Mouse (Mus musculus) layer of hippocampus, postnatal 36 days (tissue): ENCODE measurements at regions not wholly inside any gene's neighbourhood (a gene's known extent, or its start where the extent isn't known, plus 50 kb on each side); places are given as distances from the start of the nearest gene placed in this dataset.

ENCODE experiments used
- DNase-seq, 2 experiments: peaks; one replicate each; pipeline ENCODE4 v3.0.0; 2022

GRCm38 (mm10) chr12:15961834-15962233 lies 145.1 kb upstream of the Trib2 start:
- no peak for DNase-seq

GRCm38 (mm10) chr12:15937443-15938237 lies 120.9 kb upstream of the Trib2 start:
- no peak for DNase-seq

- no peak for DNase-seq
These were observed 115.3 kb upstream of the Trib2 start for GRCm38 (mm10) chr12:15932067-15932466.

- no peak for DNase-seq
These were observed 114.8 kb upstream of the Trib2 start for GRCm38 (mm10) chr12:15931535-15931934.

GRCm38 (mm10) chr12:15930155-15930554 lies 113.4 kb upstream of the Trib2 start:
- DNase-seq, result no peak

- DNase-seq, result no peak
These were observed 112.8 kb upstream of the Trib2 start for GRCm38 (mm10) chr12:15929541-15929940.

- no peak for DNase-seq
These were observed 101.6 kb upstream of the Trib2 start for GRCm38 (mm10) chr12:15918291-15918690.

GRCm38 (mm10) chr12:15912959-15913358 lies 96.2 kb upstream of the Trib2 start:
- DNase-seq, result no peak

- DNase-seq, result no peak
These were observed 95.8 kb upstream of the Trib2 start for GRCm38 (mm10) chr12:15912491-15912890.

- no peak for DNase-seq
These were observed 94.7 kb upstream of the Trib2 start for GRCm38 (mm10) chr12:15911254-15911991.

GRCm38 (mm10) chr12:15897539-15897938 lies 80.8 kb upstream of the Trib2 start:
- DNase-seq, result no peak

GRCm38 (mm10) chr12:15896511-15896910 lies 79.8 kb upstream of the Trib2 start:
- DNase-seq, result peak in 1 of 2 experiments; percentile 11

GRCm38 (mm10) chr12:15895215-15895614 lies 78.5 kb upstream of the Trib2 start:
- no peak for DNase-seq

GRCm38 (mm10) chr12:15890591-15890990 lies 73.9 kb upstream of the Trib2 start:
- DNase-seq, result no peak

GRCm38 (mm10) chr12:15879907-15880430 lies 63.2 kb upstream of the Trib2 start:
- DNase-seq, result no peak
